Mouse (Mus musculus) forebrain, embryonic 15.5 days (tissue): Measurements from ENCODE around the gene Ubxn10. TPM values are rescaled to one million over a fixed set of nuclear protein-coding genes. Genes with fewer than 3 reads are reported as not detected.

Source experiments
- ATAC-seq: fragments of 200-750 bp; cut with Nextera tagmentation; replicated peaks from 2 replicates; pipeline ENCODE4 v1.8.0; 2017; ENCODE audit warnings: mild to moderate bottlenecking, moderate TSS enrichment, moderate library complexity
- H3K27ac ChIP-seq: fragments of 300-500 bp; sonication (generic); replicated peaks from 2 replicates; pipeline ENCODE4 v1.5.1; 2015; ENCODE audit warnings: mild to moderate bottlenecking, inconsistent platforms
- H3K27me3 ChIP-seq: fragments of 300-500 bp; sonication (generic); 2 replicates; pipeline ENCODE4 v1.6.1; 2015; ENCODE audit warnings: inconsistent platforms
- H3K36me3 ChIP-seq: fragments of 300-500 bp; sonication (generic); 2 replicates; pipeline ENCODE4 v1.6.1; 2015; ENCODE audit warnings: mild to moderate bottlenecking, inconsistent platforms
- H3K4me1 ChIP-seq: fragments of 300-500 bp; sonication (generic); 2 replicates; pipeline ENCODE4 v1.6.1; 2015; ENCODE audit warnings: inconsistent platforms
- H3K4me2 ChIP-seq: fragments of 300-500 bp; sonication (generic); replicated peaks from 2 replicates; pipeline ENCODE4 v1.6.1; 2015; ENCODE audit warnings: mild to moderate bottlenecking, inconsistent platforms
- H3K4me3 ChIP-seq: fragments of 300-500 bp; sonication (generic); 2 replicates; pipeline ENCODE4 v1.5.1; 2015; ENCODE audit warnings: mild to moderate bottlenecking, inconsistent platforms
- H3K9ac ChIP-seq: fragments of 300-500 bp; sonication (generic); replicated peaks from 2 replicates; pipeline ENCODE4 v1.6.1; 2015; ENCODE audit warnings: mild to moderate bottlenecking, inconsistent platforms
- H3K9me3 ChIP-seq: fragments of 300-500 bp; sonication (generic); 2 replicates; pipeline ENCODE4 v1.6.1; 2016; ENCODE audit warnings: inconsistent platforms
- WGBS: fragments of 180-500 bp; shearing (Covaris S2); methylation state at CpG from one replicate; pipeline ENCODE4 v1.1.7; 2015; ENCODE audit warnings: mixed read lengths; 5-methylcytosine and 5-hydroxymethylcytosine counted together
- polyA plus RNA-seq: library from polyadenylated mRNA; unstranded; fragments of >200 nt; fragmentation: Nextera tagmentation; extraction: Ambion mirVana; gene quantifications from 2 replicates; pipeline ENCODE4 v1.2.1, GENCODE M21; 2015

The Ubxn10 gene
- polyA plus RNA-seq, 1 experiment from 2014 or later = 3.2 TPM

GRCm38 (mm10) chr4:138725751-138726150, 11.2 kb downstream of the Ubxn10 start:
- no peaks in the 10 kb centered on the region for H3K9me3 ChIP-seq
- 88% methylated on average over 5 of the region's 5 CpGs for WGBS
- ATAC-seq = no peak
- no peaks in the 10 kb centered on the region for H3K27me3 ChIP-seq
- peaks cover 30% of the 10 kb centered on the region for H3K4me1 ChIP-seq
- no peak overlapping the region for H3K9ac ChIP-seq
- H3K36me3 ChIP-seq = no peaks in the 10 kb centered on the region
- no peak overlapping the region for H3K4me3 ChIP-seq
- H3K4me2 ChIP-seq = no peak overlapping the region
- H3K27ac ChIP-seq = no peak overlapping the region

- Histone ChIP-seq H3K9ac (peak overlapping the region; percentile 31; the same call in 1 of the 2 replicates), H3K27ac (no peak overlapping the region), H3K4me1 (peaks cover 30% of the 10 kb centered on the region), H3K9me3 (no peaks in the 10 kb centered on the region), H3K27me3 (no peaks in the 10 kb centered on the region), H3K36me3 (no peaks in the 10 kb centered on the region), H3K4me2 (peak overlapping the region; percentile 47), H3K4me3 (peak overlapping the region; percentile 25)
- peak; percentile 71 for ATAC-seq
- 2% methylated on average over 13 of the region's 13 CpGs for WGBS
These were observed 11.9 kb downstream of the Ubxn10 start for GRCm38 (mm10) chr4:138725127-138725461.

GRCm38 (mm10) chr4:138724354-138725126, 12.4 kb downstream of the Ubxn10 start, which contains the start of gene Pla2g2c:
Gene Pla2g2c (plus strand): TSS chr4:138724792.
- peak within 1 kb of the TSS; percentile 25 for H3K4me3 ChIP-seq
- no peak within 1 kb of the TSS for H3K27ac ChIP-seq
- peak within 1 kb of the TSS; percentile 47 for H3K4me2 ChIP-seq
- no peak for ATAC-seq
- H3K4me1 ChIP-seq = peaks cover 27% of the 10 kb centered on the region
- H3K36me3 ChIP-seq = no peaks in the 10 kb centered on the region
- WGBS = 52% methylated on average over 18 of the region's 18 CpGs
- no peaks in the 10 kb centered on the region for H3K9me3 ChIP-seq
- no peaks in the 10 kb centered on the region for H3K27me3 ChIP-seq
- H3K9ac ChIP-seq = peak within 1 kb of the TSS; percentile 31; the same call in 1 of the 2 replicates

DNA sequence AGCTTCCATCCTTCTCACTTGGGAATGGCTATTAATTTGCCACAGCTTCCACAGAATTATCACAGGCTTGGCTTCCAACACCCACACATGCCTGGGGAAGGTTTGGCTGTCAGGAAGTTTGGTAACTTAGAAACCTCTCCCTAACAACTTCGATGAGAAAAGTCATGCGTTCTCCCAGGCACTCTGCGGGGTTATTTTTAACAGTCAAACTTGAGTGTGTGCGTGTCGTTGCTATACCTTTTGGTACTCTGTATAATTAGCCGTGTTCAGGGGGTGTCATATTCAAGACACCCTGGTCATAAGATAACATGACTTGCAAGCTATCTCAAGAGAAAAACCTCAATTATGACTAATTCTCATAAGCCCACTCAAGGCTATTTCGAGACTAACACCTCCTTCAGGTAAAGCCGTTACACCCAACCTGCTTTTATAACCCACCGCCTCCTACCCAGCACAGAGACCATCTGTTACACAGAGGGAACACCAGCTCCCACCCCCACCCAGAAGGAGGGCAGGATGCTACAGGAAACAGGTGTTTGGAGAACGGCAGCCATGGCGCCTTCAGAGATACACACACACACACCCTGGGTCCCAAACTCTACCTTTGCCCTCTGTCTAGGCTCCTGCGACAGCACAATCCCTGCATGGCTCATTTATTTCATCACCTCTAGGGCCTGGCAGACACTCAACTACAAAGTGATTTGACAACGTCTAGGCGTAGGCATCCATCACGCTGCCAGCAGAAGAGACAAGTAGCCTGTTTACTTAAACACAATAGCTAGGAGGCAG, 13.3 kb downstream of the Ubxn10 start:
- Histone ChIP-seq H3K36me3 (no peaks in the 10 kb centered on the region), H3K4me1 (peaks cover 19% of the 10 kb centered on the region), H3K9ac (no peak overlapping the region), H3K9me3 (no peaks in the 10 kb centered on the region), H3K4me3 (no peak overlapping the region), H3K27ac (no peak overlapping the region), H3K27me3 (no peaks in the 10 kb centered on the region), H3K4me2 (no peak overlapping the region; the same call in 1 of the 2 replicates)
- no peak for ATAC-seq
- 68% methylated on average over 15 of the region's 15 CpGs for WGBS

GRCm38 (mm10) chr4:138719264-138719596, 17.7 kb downstream of the Ubxn10 start:
- no peak overlapping the region for H3K27ac ChIP-seq
- no peak overlapping the region for H3K4me2 ChIP-seq
- H3K36me3 ChIP-seq = no peaks in the 10 kb centered on the region
- H3K27me3 ChIP-seq = no peaks in the 10 kb centered on the region
- no peaks in the 10 kb centered on the region for H3K9me3 ChIP-seq
- ATAC-seq = no peak
- no peak overlapping the region for H3K9ac ChIP-seq
- WGBS = 81% methylated on average over 5 of the region's 5 CpGs
- H3K4me1 ChIP-seq = peaks cover 6% of the 10 kb centered on the region
- no peak overlapping the region for H3K4me3 ChIP-seq

DNA sequence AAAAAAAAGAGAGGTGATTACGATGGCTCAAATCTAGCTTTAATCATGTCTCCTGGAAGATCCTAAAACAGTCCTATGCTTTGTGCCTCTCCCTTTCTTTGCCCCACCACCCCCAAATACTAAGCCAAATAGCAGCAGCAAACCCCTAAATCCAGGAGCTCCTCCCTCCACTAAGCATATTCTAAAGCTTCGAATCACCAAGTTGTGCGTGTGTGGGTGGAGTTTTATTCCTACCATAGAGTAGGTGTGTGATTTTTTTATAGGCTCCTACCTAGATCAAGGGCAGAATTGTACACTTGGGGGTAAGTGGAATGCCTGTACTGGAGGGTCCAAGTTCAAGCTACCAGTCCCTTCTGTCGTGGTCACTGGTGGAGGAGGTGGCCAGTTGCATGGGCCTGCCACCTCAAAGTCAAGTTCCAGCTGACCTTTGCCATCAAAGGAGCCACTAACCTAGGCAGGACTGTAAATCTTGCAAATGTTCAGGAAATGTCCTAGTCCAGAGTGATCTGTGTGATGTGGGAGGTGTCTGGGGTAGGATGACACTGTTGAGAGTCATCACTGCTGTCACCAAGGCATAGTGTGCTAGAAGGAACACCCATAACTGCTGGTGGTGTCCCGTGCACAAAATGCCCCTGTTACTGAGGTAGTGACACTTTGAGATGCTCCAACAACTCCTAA, 18.2 kb downstream of the Ubxn10 start:
- Histone ChIP-seq H3K9ac (no peak overlapping the region), H3K27me3 (no peaks in the 10 kb centered on the region), H3K36me3 (no peaks in the 10 kb centered on the region), H3K9me3 (no peaks in the 10 kb centered on the region), H3K4me1 (peaks cover under 1% of the 10 kb centered on the region; the same call in 1 of the 2 replicates), H3K27ac (no peak overlapping the region), H3K4me2 (no peak overlapping the region), H3K4me3 (no peak overlapping the region)
- 85% methylated on average over 5 of the region's 5 CpGs for WGBS
- no peak for ATAC-seq

GRCm38 (mm10) chr4:138716697-138717096, 20.3 kb downstream of the Ubxn10 start:
- no peaks in the 10 kb centered on the region for H3K36me3 ChIP-seq
- H3K27ac ChIP-seq = no peak overlapping the region
- no peaks in the 10 kb centered on the region for H3K9me3 ChIP-seq
- no peak overlapping the region for H3K4me2 ChIP-seq
- H3K27me3 ChIP-seq = no peaks in the 10 kb centered on the region
- no peak overlapping the region for H3K4me3 ChIP-seq
- no peak for ATAC-seq
- no peak overlapping the region for H3K9ac ChIP-seq
- 89% methylated on average over 9 of the region's 9 CpGs for WGBS
- H3K4me1 ChIP-seq = no peaks in the 10 kb centered on the region

DNA sequence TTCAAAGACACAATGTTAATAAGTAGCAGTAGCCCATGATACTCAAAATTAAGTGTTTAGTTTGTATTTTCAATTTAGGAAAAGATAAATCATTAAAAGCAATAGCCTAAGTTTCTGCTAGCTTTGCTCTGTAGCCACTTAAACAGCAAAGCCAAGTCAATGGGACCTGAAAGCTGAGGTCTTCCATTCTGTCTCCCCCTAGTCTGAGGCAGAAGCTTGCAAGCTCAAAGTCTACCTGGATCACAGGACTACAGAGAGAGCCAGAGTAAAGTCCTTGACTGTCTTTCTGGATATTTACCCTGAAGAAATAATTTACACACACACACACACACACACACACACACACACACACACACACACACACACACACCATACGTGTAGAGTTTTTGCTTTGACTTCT, 22.8 kb downstream of the Ubxn10 start:
- Histone ChIP-seq H3K4me3 (no peak overlapping the region), H3K9ac (no peak overlapping the region), H3K4me2 (no peak overlapping the region), H3K4me1 (peaks cover 19% of the 10 kb centered on the region), H3K36me3 (no peaks in the 10 kb centered on the region), H3K27ac (no peak overlapping the region), H3K9me3 (no peaks in the 10 kb centered on the region), H3K27me3 (no peaks in the 10 kb centered on the region)
- 90% methylated on average over 1 of the region's 1 CpGs for WGBS
- ATAC-seq = no peak

DNA sequence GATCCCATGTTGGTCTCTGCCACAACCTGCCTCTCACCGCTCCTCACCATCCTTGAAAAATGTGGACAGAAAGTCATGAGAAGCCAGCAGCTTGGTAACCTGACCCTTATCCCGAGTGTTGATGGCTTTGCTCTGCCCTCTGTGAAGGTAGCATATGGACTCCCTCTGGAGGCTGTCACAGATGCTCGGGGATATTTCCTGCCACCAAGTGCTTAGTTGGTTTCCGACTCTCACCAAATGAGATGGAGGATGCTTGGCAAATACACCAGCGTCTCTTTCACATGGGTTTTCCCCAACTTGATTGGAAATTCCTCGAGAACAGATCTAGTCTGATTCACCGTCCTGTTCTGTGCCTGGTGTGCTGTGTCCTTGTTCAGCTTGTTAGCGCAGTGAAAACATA, 24.3 kb downstream of the Ubxn10 start:
- 75% methylated on average over 8 of the region's 8 CpGs for WGBS

GRCm38 (mm10) chr4:138712096-138712495, 24.9 kb downstream of the Ubxn10 start:
- Histone ChIP-seq H3K27ac (no peak overlapping the region), H3K27me3 (no peaks in the 10 kb centered on the region), H3K4me2 (no peak overlapping the region), H3K9ac (no peak overlapping the region), H3K4me3 (no peak overlapping the region), H3K4me1 (peaks cover 21% of the 10 kb centered on the region), H3K9me3 (no peaks in the 10 kb centered on the region), H3K36me3 (no peaks in the 10 kb centered on the region)
- ATAC-seq = no peak
- WGBS = 92% methylated on average over 11 of the region's 11 CpGs

More for the DNA sequence above, 24.3 kb downstream of the Ubxn10 start:
- Histone ChIP-seq H3K9me3 (no peaks in the 10 kb centered on the region), H3K9ac (no peak overlapping the region), H3K27ac (no peak overlapping the region), H3K27me3 (no peaks in the 10 kb centered on the region), H3K4me1 (peaks cover 21% of the 10 kb centered on the region), H3K4me3 (no peak overlapping the region), H3K4me2 (no peak overlapping the region), H3K36me3 (no peaks in the 10 kb centered on the region)
- no peak for ATAC-seq

DNA sequence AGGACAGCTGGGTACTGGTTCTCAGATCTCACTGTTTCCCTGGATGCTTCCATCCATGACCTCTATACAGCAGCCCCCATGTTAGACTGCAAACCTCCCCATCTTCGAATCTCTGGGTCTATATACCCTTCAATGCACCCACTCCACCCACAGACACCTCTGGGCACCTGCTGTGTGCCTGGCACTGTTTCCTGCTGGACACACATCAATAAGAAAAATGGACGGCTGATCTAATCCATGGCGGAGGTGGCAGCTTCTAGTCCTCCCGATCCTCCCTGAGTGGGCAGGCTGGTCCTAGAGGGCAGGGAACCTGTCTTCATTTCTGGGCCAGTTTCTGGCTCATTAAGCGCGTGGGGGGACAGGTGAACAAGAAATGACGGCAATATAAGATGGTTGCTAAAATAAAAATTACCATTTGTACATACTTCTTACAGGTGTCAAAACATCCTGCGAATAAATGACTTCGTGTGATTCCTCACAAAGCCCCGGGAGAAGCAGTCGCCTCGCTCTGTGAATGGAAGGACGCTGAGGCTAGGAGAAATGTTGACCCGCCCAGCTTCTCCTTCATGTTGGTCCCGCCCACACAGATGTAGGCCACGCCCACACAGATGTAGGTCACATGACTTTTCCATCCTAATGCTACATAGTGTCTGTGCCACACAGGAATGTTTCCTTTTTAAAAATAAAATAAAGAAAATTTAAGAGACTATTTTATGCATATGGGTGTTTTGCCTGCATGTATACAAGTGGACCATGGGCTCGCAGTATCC, 25.7 kb downstream of the Ubxn10 start:
- no peaks in the 10 kb centered on the region for H3K27me3 ChIP-seq
- no peaks in the 10 kb centered on the region for H3K36me3 ChIP-seq
- H3K9ac ChIP-seq = no peak overlapping the region
- no peak for ATAC-seq
- WGBS = 62% methylated on average over 17 of the region's 17 CpGs
- H3K27ac ChIP-seq = peak overlapping the region; percentile 80
- H3K9me3 ChIP-seq = no peaks in the 10 kb centered on the region
- peaks cover 21% of the 10 kb centered on the region for H3K4me1 ChIP-seq
- no peak overlapping the region for H3K4me3 ChIP-seq
- no peak overlapping the region; the same call in 1 of the 2 replicates for H3K4me2 ChIP-seq
